Mouse (Mus musculus) cerebellum, adult 11-12 months (tissue): ENCODE measurements at regions not wholly inside any gene's neighbourhood (a gene's known extent, or its start where the extent isn't known, plus 50 kb on each side); places are given as distances from the start of the nearest gene placed in this dataset.

ENCODE experiments used
- DNase-seq: peaks from one replicate; pipeline ENCODE4 v3.0.0; 2022

DNA sequence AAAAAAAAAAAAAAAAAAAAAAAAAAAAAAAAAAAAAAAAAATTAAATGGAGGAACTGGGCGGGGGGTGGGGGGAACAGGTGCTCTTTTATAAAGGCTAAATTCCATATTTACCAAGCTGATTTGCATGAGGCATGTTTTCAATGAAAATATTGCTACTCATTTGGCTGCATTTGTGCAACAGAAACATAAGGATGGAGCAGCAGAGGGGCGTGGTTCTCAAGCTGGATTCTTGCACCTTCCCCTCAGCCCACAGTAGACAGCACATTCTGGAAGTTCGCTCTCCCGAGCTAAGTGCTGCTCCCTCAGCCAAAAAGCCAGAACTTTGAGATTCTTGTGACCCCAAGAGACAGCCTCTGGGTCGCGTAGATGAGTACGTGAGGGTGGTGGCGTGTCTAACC lies 201.8 kb downstream of the Cdca7 start:
- no peak for DNase-seq

DNA sequence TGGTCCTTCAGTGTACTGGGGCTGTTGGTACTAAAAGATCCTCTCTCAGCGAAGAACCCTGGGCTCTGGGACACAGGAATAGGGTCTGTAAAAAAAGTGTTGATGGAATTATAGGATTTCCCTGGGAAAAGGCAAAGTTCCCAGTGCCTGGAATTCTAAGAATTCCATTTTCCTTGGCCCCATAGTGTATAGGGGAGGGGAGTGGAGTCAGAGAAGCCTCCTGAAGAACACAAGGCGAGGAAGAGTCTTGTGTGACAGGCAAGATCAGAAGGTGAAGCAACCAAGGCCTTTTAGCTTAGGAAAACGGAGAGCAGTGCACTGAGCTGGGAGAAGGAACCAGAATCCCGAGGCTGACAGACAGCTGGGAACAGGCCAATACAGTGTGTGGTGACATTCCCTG lies 212.1 kb downstream of the Cdca7 start:
- DNase-seq: no peak

DNA sequence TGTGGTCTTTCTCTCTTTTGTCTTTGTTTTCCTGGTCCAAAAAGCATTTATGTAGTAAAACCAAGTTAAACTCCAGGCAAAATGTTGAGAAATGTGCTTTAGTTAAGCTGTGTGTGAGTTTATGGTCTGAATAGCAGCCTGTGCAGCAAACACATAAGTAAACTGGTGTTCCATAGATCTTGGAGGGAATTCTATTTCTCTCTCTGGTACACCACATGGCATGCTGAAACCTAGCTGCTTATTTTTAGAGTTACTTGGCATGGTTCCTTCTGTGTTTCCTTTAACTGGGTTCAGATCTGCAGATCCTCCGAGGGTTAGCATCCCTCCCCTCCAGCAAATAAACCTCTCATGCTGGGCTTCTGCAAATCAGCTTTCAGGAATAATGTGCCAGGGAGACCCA lies 225.1 kb downstream of the Cdca7 start:
- no peak for DNase-seq

DNA sequence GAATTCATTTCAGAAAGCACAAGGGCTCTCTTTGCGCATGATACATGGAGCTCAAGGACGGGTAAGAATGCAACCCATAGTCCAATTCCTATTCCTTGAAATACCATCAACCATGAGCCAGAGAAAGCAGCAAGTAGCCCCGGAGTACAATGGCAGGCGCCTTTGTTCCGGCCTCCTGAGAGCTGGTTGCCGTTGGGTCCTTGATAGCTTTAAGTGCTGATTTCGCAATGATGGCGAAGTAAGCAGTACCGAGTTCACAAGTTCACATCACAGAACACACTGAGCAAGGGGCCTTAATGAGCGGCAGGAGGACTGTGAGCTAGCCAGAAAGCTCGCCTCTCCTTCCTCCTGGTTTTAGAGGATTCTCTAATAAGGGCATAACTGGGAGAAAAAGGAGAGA lies 227.3 kb downstream of the Cdca7 start:
- DNase-seq: no peak

DNA sequence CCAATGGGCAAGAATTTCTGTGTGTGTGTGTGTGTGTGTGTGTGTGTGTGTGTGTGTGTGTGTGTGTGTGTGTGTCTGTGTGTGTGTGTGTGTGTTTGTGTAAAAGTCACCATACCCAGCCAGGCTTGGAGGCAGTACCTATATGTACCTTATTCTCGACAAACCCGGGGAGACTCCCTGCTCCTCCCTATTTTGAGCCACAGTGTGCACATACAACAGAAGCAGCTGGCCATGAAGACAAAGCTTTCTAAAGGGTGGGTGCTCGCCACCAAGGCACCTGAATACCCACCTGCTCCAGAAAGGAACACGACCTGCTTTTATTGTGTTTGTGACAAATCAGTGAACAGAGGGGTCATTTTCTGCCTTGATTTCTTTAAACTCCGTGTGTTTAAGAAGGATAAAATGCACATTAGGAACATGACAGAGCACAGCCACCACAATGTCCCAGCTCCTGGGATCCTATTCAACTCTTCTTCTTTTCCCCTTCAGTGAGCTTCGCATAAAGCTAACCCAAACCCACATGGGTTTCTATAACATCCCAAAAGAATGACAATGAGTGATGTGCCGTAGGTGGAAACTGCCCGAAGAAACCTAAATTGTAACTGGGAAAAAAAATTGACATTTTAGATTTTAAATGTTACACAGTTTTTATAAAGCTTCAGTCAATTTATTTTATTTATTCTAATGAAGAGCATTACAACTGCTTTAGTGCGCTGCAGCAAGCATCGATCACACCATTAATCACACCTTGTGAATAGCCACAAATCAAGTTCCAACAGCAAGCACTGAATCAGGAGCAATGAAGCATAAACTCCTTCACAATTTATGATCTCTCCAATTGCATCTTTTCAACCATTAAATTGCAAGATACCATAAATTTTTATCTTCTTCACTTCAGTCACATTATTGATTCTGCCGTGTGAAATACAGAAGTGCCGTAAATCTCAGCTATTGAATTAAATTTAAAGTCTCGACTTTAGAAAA lies 232.0 kb downstream of the Cdca7 start:
- no peak for DNase-seq

DNA sequence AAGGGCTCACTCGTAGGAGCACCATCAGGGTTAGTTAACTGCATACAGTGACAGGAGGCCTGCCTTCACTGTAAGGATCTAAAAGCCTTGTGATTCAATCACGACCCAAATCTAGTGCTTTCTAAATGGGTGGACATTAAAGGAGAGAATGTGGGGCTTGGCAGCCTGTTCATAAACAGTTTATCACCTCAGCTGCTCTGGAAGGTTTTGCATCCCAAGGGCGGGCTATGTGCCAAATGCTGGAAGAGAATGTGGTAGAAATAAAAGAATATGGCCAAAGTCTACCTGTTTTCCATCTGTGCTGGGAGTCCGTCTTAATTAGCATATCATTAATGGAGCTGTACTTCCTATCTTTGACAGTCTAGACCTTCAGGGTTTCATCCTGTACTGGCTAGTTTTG lies 241.0 kb downstream of the Cdca7 start:
- DNase-seq: no peak

DNA sequence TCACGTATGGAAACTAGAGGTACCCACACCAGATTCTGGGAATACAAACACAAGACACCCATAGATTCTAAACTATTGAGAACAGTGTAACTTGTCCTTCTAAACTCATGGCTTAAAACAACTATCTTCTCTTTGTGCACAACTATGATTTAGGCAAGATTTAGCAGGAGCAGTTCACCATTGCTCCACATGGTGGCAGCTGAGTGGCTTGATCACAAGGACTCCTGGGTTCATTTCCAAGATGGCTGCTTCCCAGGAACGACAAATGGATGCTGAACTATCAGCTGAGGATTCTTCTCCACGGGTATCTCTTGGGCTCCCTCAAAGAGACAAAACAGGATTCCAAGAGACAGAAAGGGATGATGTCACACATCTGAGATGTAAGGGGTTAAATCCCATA lies 251.5 kb downstream of the Sp3 start:
- peak; percentile 17 for DNase-seq

DNA sequence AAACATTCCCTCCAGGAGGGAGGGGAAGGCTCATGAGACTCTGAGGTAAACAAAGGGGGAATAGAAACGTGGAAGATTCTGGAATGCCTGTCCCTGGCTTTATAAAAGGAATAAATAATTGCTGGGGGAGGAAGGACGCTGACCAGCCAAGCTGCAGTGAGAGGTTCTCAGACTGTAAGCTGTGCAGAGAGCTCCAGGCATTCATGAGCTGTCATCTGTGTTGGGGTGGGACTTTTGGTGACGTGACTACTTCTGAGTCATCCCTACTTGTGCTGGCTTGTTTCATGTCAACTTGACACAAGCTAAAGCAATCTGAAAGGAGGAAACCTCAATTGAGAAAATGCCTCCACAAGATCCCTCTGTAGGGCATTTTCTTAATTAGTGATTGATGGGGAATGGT lies 246.9 kb downstream of the Sp3 start:
- DNase-seq: no peak

DNA sequence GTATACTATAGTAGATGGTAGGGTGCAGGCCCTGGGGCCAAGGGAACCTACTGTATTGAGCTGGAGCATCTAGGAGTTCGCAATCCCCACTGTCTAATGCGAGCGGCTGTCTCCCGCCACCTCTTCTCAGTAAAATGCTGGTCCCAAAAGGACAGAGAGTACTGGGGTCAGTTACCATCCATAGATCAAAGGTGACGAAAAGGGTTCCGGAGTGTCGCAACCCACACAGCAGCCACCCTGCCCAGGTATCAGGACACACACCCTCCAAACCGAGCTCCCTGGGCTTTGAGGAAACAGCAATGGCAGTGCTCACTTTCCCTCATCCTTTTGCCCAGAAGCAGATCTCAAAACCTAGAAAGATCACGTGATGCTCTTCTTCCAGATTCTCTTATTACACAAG lies 245.2 kb downstream of the Sp3 start:
- DNase-seq: no peak

DNA sequence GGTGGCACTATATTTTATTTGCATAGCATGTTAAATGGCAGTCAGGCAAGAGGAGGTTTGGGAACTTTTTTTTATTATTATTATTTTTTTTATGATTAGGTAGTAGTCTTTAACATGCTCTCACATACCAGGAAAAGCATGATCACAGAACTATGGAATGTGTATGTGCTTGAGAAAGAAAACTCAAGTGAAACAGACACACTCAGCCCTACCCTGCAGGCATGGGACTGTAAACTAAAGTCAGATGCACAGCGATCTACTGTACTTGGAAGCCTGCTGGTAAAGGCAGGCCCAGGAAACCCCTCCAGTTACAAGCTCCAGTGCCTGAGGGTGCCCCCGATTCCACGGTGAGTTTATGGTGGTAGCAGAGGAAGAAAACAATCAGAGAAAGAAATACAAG lies 243.6 kb downstream of the Sp3 start:
- no peak for DNase-seq

DNA sequence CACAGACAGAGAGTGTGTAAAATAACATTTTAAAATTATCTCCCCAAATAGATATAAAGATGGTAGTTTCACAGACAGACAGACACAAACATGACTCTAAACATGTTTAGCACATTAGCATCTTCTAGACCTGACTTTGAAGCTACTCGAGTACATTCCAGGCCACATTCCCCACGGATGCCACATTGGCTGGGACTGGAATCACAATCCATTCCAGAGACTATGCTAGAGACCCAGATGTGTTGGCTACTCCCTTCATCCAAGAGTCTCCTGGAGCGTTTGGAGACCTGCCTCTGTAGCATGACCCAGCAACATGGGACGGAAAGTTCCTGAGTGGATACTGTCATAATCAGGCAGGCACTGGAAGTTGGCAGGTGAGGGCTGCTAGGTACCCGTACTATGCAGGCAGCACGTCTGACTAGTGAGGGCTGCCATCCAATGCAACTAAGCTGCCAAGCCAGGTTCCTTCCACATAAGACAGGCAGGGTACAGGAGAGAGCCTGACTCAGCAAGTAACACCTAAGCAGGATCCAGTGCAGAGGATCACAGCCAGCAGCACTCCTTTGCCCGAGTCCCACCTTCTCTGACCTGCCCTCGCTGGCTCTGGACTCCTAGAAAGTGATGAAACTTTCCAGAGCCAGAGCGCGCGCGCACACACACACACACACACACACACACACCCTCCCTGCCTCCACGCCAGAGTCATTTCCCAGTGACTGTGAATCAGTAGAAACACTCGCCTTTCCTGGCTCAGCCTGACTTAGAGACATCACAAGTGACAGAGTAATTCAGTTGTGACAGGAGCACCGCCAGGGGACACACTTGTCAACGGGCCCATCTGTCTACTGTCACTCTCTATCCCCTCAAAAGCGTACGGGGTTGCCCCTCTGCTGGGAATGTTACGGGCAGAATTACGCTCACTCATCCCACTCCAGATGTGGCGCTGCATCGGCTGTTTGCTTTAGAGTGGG lies 239.6 kb downstream of the Sp3 start:
- DNase-seq: no peak

DNA sequence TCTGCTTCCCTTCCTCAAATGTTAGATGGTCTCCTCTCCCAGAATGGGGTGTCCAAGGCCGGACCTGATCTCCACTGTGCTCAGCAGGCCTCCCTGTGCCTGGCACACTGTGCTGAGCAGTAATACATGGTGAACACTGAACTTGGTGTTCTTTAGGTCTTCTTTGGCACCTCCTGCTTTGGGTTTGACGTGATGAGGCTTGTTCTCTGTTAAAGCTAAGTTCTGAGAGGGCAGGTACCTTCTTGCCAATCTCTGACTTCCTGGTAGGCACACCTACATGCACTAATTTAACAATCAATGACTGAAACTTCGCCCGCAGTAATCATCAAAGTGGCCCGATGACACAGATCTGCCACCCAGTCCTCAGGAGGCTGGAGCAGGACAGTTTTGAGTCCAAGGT lies 238.5 kb downstream of the Sp3 start:
- no peak for DNase-seq

DNA sequence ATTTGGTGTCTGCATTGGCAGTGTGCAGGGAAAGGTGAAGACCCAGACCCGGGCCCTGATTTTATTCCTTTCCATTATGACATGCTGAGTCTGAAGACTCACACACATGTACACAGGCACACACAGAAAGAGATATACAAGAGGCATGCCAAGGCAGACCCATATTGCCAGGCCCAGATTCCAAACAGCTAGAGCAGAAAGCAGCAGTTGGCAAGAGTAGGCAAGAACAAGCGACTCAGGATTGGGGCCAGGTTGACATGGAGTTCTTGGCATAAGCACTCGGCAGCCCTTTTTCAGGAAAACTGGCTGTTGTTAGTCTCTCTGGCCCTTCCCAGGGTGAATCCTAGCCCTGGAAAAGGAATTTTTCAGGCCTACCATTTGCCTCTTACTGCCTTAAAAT lies 236.6 kb downstream of the Sp3 start:
- DNase-seq: peak; percentile 74

DNA sequence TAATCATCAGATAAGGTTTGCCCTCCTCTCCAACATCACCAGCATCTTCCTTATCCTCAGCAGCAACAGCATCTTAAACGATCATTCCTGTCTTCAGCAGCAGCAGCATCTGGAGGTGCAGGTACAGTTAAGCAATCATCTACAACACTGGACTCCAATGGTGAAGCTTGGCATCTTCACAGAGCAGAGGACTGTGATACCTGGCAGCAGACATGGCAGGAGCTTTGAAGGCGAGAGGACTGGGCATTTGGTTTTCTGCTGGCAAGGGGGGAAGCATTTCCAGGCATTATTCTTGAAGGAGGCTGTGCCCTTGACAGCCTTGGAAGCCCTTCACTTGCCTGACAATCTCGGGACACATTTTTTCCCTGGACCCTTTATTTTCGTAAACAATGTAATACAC lies 235.3 kb downstream of the Sp3 start:
- DNase-seq: no peak

DNA sequence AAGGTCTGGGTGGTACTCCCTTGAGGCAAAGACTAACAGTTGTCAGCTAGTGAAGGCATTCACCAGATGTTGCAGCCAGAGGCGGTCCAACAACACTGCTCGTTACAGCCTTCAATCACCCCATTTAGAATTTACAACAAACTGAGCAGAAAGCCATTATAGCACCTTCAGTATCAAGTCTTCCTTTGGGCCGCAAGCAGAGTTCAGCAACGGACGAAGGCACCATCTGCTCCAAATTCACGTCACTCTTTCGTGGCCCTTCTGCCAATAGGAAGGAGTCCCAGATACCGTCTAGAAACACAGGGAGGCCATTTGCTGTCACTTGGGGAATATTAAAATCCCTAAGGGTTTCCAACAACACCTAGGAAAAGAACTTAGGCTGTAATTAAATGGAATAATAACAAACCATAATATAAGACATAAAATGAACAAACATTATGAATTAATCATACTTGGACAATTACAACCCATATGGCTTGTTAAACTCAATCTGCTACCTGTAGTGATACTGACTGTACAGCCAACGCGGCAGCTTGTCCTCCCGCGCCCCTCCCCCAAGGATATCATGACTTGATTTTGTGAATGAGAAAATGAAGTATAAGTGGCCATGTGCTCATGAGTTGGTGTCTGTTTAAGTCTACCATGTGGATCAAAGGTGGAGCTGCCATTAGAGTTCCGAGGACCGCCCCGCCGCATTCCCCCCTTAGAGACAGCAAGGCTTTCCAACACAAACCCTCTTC lies 233.6 kb downstream of the Sp3 start:
- peak; percentile 55 for DNase-seq

DNA sequence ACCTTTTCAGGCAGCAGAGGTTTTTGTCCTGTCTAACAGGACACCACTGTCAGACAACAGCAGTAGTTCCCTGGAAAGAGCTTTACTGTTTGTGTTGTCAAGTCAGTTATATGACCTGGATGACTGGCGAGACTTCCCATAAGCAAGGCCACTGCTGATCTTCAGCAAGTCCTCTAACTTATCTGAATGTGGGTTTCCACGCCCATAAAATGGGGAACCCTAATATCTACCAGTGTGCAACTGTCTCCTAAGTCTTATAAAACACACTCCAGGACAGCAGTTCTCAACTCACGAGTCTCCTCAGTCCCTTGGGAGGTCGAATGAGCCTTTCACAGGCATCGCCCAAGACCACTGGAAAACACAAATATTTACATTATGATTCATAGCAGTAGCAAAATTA lies 232.9 kb downstream of the Sp3 start:
- DNase-seq: no peak

DNA sequence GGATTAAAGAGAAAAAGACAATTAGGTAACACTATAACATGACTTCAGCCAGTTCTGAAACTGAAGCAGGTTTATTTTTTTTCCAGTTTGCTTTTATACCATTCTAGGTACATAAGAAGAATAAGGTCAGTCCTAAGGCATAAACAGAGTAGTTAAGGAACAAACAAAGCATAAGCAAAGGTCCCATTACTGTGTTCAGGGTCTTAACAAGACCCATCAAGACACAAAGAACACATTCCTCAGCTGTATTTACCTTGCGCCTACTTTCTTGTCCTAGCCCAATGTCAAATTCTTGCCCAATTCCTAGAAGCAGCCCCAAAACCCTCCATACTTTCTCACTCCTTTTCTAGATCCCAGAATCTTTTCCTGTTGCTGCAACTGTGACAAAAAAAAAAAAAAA lies 230.8 kb downstream of the Sp3 start:
- DNase-seq: no peak

DNA sequence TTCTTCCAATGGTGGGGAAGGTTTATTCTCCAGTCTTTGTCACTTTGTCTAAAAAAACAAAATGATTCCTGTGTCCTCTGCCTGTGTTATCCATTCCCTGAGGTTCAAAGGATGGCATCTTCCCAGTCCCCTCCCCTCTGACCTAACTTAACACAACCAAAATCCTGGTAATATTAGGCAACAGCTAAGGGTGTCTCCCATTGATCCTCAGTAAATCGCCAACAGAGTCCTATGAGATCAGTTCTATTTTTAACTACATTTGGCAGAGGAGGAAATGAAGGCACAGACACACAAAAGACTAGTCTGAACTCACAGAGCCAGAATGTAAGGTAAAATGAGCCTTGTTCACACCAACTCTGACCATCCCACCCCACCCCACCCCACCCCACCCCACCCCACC lies 228.8 kb downstream of the Sp3 start:
- no peak for DNase-seq

DNA sequence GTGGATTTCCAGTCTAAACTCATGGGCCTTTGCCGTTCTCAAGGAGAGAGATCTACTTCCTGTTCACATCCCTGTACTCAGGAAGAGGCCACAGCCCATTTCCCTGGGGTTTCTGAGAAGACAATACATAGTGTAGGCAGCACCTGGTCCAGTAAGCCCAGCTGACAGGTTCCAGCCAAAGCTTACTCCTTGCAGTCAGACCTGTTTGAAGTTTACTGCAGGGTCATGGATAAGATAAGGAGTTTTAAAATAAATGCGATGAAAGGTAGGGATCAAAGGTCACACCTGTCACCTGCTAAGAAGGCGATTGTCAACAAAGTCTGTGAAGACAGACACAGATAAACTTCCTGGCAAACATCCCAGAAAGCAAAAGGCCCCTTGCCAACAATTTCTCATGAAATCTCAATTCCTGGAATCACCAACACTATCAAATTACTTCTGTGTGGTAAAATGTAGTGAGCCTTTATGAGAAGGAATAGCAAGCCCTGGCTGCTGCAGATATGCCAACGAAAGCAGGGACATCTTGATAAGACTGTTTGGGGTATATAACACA lies 227.5 kb downstream of the Sp3 start:
- no peak for DNase-seq

DNA sequence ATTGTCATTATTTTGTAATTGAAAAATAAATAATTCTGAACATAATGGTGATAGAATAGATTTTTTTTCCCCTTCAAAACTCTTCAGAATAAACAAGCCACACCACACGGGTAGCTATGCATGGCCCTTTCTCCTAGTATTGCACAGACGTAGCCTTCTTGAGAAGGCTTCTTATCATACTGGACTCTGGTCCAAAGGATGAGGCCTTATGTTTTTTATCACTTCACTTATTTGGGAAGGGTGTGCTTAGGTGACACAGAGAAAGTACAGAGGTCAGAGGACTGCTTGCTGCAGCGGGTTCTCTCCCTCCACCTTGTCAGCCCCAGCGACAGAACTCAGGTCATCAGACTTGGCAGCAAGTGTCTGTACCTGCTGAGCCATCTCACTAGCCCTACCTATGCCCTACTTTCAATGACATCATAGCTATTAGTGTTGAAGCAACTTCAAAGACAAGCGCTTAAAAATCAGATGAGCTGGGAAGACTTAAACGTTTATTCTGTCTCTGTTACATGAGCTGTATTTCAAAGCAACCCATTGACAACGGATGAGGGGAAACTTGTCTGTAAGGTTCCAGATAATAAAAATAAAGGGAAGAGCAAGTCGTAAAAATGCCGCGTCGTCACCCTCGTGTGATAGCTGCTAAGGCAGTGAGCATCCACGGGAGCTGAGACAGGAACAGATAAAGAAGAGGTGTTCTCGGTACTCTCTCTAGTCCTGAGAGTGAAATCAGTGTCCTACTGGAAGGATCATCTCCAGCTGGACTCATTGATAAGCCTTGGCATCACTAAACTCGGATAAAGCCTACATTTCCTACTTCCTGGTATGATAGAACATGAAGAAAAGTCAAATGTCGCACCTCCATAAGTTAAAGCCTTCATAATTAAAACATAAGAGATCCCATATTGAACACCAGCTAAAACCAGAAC lies 226.2 kb downstream of the Sp3 start:
- no peak for DNase-seq

DNA sequence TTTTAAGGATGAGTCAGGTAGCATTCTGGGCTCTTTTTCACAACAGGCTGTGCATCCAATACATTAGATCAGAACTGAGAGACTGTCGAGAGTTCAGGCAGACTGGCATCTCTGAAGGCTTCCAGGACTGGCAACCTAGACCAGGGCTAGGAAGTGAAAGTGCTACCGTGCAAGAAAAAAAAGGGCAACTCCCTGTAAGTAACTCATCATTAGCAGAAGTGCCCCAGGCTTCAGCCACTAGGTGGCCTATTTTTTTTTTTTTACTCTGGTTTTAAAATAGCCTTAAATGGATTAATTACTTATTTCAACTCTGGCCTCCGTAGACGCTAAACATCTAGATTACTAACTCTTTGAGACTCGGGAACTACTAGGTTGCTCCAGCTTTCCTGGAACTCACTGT lies 216.8 kb downstream of the Sp3 start:
- no peak for DNase-seq
